Mouse (Mus musculus) ES-Bruce4 (cell line): ENCODE results near the gene Rptn. TPM values are rescaled to one million over a fixed set of nuclear protein-coding genes. Genes with fewer than 3 reads are reported as not detected.

Source experiments
- H3K27ac ChIP-seq: 2 replicates; pipeline ENCODE4 v1.5.1; 2012; ENCODE audit warnings: low read length, inconsistent platforms; ENCODE audit not compliant: insufficient read depth
- H3K27me3 ChIP-seq: 2 replicates; pipeline ENCODE4 v1.6.1; 2012; ENCODE audit warnings: mild to moderate bottlenecking, low read length, inconsistent platforms; ENCODE audit not compliant: control insufficient read depth, poor library complexity, insufficient read depth, severe bottlenecking
- H3K36me3 ChIP-seq: 2 replicates; pipeline ENCODE4 v1.6.1; 2012; ENCODE audit warnings: inconsistent platforms, mild to moderate bottlenecking, low read length, moderate library complexity; ENCODE audit not compliant: control insufficient read depth, poor library complexity, insufficient read depth, severe bottlenecking
- H3K4me1 ChIP-seq: one replicate; pipeline ENCODE4 v1.8.1; 2011; ENCODE audit warnings: low read length; ENCODE audit not compliant: control insufficient read depth, insufficient read depth
- H3K4me3 ChIP-seq: 2 replicates; pipeline ENCODE4 v1.5.1; 2011; ENCODE audit warnings: low read depth, mild to moderate bottlenecking, low read length
- H3K9ac ChIP-seq: 2 replicates; pipeline ENCODE4 v1.6.1; 2012; ENCODE audit warnings: low read depth, mild to moderate bottlenecking, inconsistent platforms; ENCODE audit not compliant: poor library complexity, severe bottlenecking
- H3K9me3 ChIP-seq: replicated peaks from 2 replicates; pipeline ENCODE4 v1.6.1; 2012; ENCODE audit warnings: mild to moderate bottlenecking, low read length, inconsistent platforms; ENCODE audit not compliant: control insufficient read depth, poor library complexity, insufficient read depth, severe bottlenecking
- CTCF ChIP-seq: IDR thresholded peaks from one replicate; pipeline ENCODE4 v1.8.1; 2011; ENCODE audit warnings: low read depth, low read length
- EP300 ChIP-seq: IDR thresholded peaks from 2 replicates; pipeline ENCODE4 v1.6.1; 2011; ENCODE audit warnings: low read depth, low read length; ENCODE audit not compliant: insufficient read depth
- POLR2A ChIP-seq: IDR thresholded peaks from one replicate; pipeline ENCODE4 v1.8.1; 2011; ENCODE audit warnings: low read length; ENCODE audit not compliant: insufficient read depth
- polyA plus RNA-seq: library from polyadenylated mRNA; stranded (reverse); fragments of >200 nt; gene quantifications from 2 replicates; pipeline ENCODE4 v1.2.4, GENCODE M21; 2011; ENCODE audit warnings: low read depth; ENCODE audit not compliant: missing spikeins, insufficient read depth, insufficient read length

Gene Rptn
- polyA plus RNA-seq, 1 experiment, result not detected

GRCm38 (mm10) chr3:93411905-93412304, 18.4 kb downstream of the Rptn start:
- H3K27ac ChIP-seq, result no peak overlapping the region
- no peak overlapping the region for H3K9ac ChIP-seq
- TF ChIP-seq POLR2A (peak; percentile 64), EP300 (peak; percentile 93), CTCF (no peak)
- H3K4me1 ChIP-seq, result peaks cover 3% of the 10 kb centered on the region
- H3K9me3 ChIP-seq, result no peaks in the 10 kb centered on the region
- peaks cover 5% of the 10 kb centered on the region; the same call in 1 of the 2 replicates for H3K36me3 ChIP-seq
- no peaks in the 10 kb centered on the region for H3K27me3 ChIP-seq
- no peak overlapping the region for H3K4me3 ChIP-seq

- H3K27me3 ChIP-seq, result no peaks in the 10 kb centered on the region
- no peak overlapping the region for H3K9ac ChIP-seq
- TF ChIP-seq EP300 (no peak), POLR2A (no peak)
- no peaks in the 10 kb centered on the region for H3K36me3 ChIP-seq
- H3K4me3 ChIP-seq, result no peak overlapping the region
- peaks cover 2% of the 10 kb centered on the region for H3K4me1 ChIP-seq
- H3K27ac ChIP-seq, result no peak overlapping the region
- H3K9me3 ChIP-seq, result no peaks in the 10 kb centered on the region
Observed at GRCm38 (mm10) chr3:93431673-93432072, 38.2 kb downstream of the Rptn start.

GRCm38 (mm10) chr3:93442030-93442429, 48.5 kb downstream of the Rptn start, which contains the start of gene Tchh:
TSS of gene Tchh (plus strand) at chr3:93442330.
- no peak for TF ChIP-seq CTCF
- Histone ChIP-seq H3K9ac (peak within 1 kb of the TSS; percentile 23; the same call in 1 of the 2 replicates), H3K27ac (no peak within 1 kb of the TSS), H3K27me3 (peaks cover 7% of the 10 kb centered on the region; the same call in 1 of the 2 replicates), H3K4me3 (no peak within 1 kb of the TSS), H3K9me3 (no peaks in the 10 kb centered on the region), H3K36me3 (no peaks in the 10 kb centered on the region), H3K4me1 (no peaks in the 10 kb centered on the region)

GRCm38 (mm10) chr3:93443501-93444101, 50.1 kb downstream of the Rptn start:
- TF ChIP-seq POLR2A (no peak), EP300 (no peak), CTCF (no peak)
- Histone ChIP-seq H3K4me1 (no peaks in the 10 kb centered on the region), H3K4me3 (peak overlapping the region; percentile 73), H3K36me3 (no peaks in the 10 kb centered on the region), H3K9ac (peak overlapping the region; percentile 23), H3K9me3 (no peaks in the 10 kb centered on the region), H3K27ac (no peak overlapping the region), H3K27me3 (peaks cover 7% of the 10 kb centered on the region; the same call in 1 of the 2 replicates)

GRCm38 (mm10) chr3:93444343-93445164, 51.1 kb downstream of the Rptn start:
- H3K4me3 ChIP-seq, result peak overlapping the region; percentile 73
- no peaks in the 10 kb centered on the region for H3K36me3 ChIP-seq
- no peaks in the 10 kb centered on the region for H3K9me3 ChIP-seq
- H3K27ac ChIP-seq, result no peak overlapping the region
- peak overlapping the region; percentile 23 for H3K9ac ChIP-seq
- TF ChIP-seq POLR2A (no peak), EP300 (no peak), CTCF (no peak)
- peaks cover 7% of the 10 kb centered on the region; the same call in 1 of the 2 replicates for H3K27me3 ChIP-seq
- H3K4me1 ChIP-seq, result no peaks in the 10 kb centered on the region

GRCm38 (mm10) chr3:93445165-93445705, 51.7 kb downstream of the Rptn start:
- no peaks in the 10 kb centered on the region for H3K36me3 ChIP-seq
- no peaks in the 10 kb centered on the region for H3K4me1 ChIP-seq
- peak overlapping the region; percentile 16; the same call in 1 of the 2 replicates for H3K9ac ChIP-seq
- H3K27me3 ChIP-seq, result peaks cover 7% of the 10 kb centered on the region; the same call in 1 of the 2 replicates
- no peak overlapping the region for H3K27ac ChIP-seq
- no peaks in the 10 kb centered on the region for H3K9me3 ChIP-seq
- TF ChIP-seq EP300, result no peak
- TF ChIP-seq POLR2A, result no peak
- no peak for TF ChIP-seq CTCF
- H3K4me3 ChIP-seq, result peak overlapping the region; percentile 73
